Mouse (Mus musculus): ENCODE results near the gene Specc1. TPM values are rescaled to one million over a fixed set of nuclear protein-coding genes. Genes with fewer than 3 reads are reported as not detected.

Specc1 gene
- polyA plus RNA-seq, 1 experiment: 2.1 TPM

DNA sequence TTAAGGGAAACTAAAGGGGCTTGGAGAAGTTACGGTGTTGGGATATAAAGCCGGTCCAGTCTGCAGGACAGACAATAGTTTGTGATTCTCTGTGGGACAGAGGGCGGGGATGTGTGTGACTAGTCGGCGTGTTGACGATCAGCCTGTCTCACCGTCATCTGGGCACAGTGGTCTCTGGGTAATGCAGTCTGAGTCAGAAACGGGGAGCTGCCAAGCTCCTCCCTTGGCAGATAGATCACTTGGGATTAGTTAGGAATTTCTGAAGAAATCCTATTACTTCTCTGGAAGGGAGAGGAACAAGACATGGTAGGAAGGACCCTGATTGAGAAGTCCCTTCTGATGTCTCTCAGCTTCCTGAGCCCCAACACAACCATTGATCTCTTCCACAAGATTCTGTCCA lies 287.3 kb downstream of the Specc1 start:
- no peak for TF ChIP-seq POLR2A (IDR thresholded peaks at IDR 0.05; ENCODE audit: control insufficient read depth, extremely low read depth, insufficient read depth, low read length, poor library complexity)
- TF ChIP-seq CTCF (IDR thresholded peaks at IDR 0.05; ENCODE audit: borderline replicate concordance, control insufficient read depth, extremely low read depth, insufficient read depth, low read length, poor library complexity): no peak
- no peak for DNase-seq
- Histone ChIP-seq H3K27me3 (ENCODE audit: control insufficient read depth, insufficient read depth, low read length) (no peaks in the 10 kb centered on the region; the same call in 1 of the 2 replicates), H3K27ac (ENCODE audit: control insufficient read depth, insufficient read depth, low read length) (no peak overlapping the region), H3K36me3 (ENCODE audit: control insufficient read depth, insufficient read depth, low read length) (no peaks in the 10 kb centered on the region), H3K4me1 (replicated peaks; ENCODE audit: control insufficient read depth, insufficient read depth, low read length) (peaks cover 7% of the 10 kb centered on the region), H3K4me3 (ENCODE audit: control insufficient read depth, insufficient read depth, low read length) (no peak overlapping the region)
- 97% methylated on average over 8 of the region's 8 CpGs for whole genome bisulfite sequencing

DNA sequence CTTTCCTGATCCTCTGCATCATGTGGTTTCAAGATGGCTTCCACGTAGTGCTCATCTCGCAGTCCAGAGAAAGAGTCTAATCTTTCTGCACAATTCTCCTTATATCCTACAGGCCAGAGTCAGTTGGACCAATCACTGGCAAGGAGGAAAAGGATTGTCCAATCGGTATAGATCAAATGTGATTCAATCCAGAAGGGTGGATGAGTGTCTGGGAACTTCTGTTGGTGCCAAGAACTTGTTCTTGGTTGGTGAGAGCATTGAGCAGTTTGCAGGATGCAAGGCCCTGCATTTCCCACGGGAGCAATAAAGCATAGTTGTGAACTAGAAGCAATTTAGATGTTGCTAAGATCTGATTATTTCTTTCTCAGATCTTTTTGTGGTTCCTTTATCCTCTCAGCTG lies 287.9 kb downstream of the Specc1 start:
- H3K4me1 ChIP-seq (replicated peaks; ENCODE audit: control insufficient read depth, insufficient read depth, low read length): peaks cover 13% of the 10 kb centered on the region
- no peak overlapping the region for H3K27ac ChIP-seq (ENCODE audit: control insufficient read depth, insufficient read depth, low read length)
- DNase-seq: no peak
- H3K27me3 ChIP-seq (ENCODE audit: control insufficient read depth, insufficient read depth, low read length): no peaks in the 10 kb centered on the region; the same call in 1 of the 2 replicates
- H3K4me3 ChIP-seq (ENCODE audit: control insufficient read depth, insufficient read depth, low read length): no peak overlapping the region
- no peak for TF ChIP-seq CTCF (IDR thresholded peaks at IDR 0.05; ENCODE audit: borderline replicate concordance, control insufficient read depth, extremely low read depth, insufficient read depth, low read length, poor library complexity)
- no peak for TF ChIP-seq POLR2A (IDR thresholded peaks at IDR 0.05; ENCODE audit: control insufficient read depth, extremely low read depth, insufficient read depth, low read length, poor library complexity)
- WGBS: 90% methylated on average over 4 of the region's 4 CpGs
- H3K36me3 ChIP-seq (ENCODE audit: control insufficient read depth, insufficient read depth, low read length): no peaks in the 10 kb centered on the region

GRCm38 (mm10) chr11:62247759-62248400 lies 291.3 kb downstream of the Specc1 start:
- TF ChIP-seq CTCF (IDR thresholded peaks at IDR 0.05; ENCODE audit: borderline replicate concordance, control insufficient read depth, extremely low read depth, insufficient read depth, low read length, poor library complexity): no peak
- no peak for TF ChIP-seq POLR2A (IDR thresholded peaks at IDR 0.05; ENCODE audit: control insufficient read depth, extremely low read depth, insufficient read depth, low read length, poor library complexity)

DNA sequence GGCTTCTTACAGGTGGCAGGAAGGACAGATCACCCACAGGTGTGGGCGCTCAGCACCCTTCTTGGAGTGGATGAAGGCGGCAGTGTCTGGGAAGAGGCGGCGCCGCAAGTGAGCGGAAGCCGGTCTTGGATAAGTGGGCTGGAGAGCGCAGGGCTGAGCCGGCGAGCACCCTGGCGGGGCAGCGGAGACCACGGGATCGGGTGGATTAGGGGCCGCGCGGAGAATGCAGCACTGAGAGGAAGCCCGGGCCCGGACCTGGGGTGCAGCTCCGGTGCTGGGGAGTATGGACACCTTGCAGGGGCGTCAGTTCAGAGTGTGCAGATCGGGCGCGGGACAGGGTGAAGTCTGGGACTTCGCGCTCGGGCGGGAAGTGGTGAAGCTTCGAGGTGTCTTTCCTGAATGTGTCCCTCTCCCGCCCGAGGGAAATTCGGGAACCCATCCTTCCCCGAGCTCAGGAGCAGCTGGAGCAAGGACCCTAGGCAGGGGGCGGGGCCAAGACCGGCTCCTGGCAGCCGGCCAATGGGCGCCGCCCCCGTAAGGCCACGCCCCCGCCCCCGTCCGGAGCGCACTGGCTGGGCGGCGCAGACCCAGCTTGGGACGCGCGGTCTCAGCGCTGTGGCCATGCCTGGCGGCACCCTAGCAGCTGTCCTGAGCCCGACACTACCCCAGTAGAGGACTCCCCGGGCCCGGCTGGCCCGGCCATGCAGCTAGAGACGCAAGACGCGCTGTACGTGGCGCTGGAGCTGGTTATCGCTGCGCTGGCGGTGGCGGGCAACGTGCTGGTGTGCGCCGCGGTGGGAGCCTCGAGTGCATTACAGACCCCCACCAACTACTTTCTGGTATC lies 292.1 kb downstream of the Specc1 start, which contains the start of gene Adora2b:
Adora2b (plus strand) TSS at position 584 of the 844 bp plus-strand sequence.
- DNase-seq: peak; percentile 65
- Histone ChIP-seq H3K27me3 (ENCODE audit: control insufficient read depth, insufficient read depth, low read length) (no peaks in the 10 kb centered on the region; the same call in 1 of the 2 replicates), H3K4me3 (ENCODE audit: control insufficient read depth, insufficient read depth, low read length) (peak within 1 kb of the TSS; percentile 55), H3K4me1 (replicated peaks; ENCODE audit: control insufficient read depth, insufficient read depth, low read length) (peaks cover 23% of the 10 kb centered on the region), H3K27ac (ENCODE audit: control insufficient read depth, insufficient read depth, low read length) (no peak within 1 kb of the TSS), H3K36me3 (ENCODE audit: control insufficient read depth, insufficient read depth, low read length) (no peaks in the 10 kb centered on the region)
- 1% methylated on average over 68 of the region's 69 CpGs for WGBS
- TF ChIP-seq CTCF (IDR thresholded peaks at IDR 0.05; ENCODE audit: borderline replicate concordance, control insufficient read depth, extremely low read depth, insufficient read depth, low read length, poor library complexity): no peak; the same call in 1 of the 2 replicates
- no peak for TF ChIP-seq POLR2A (IDR thresholded peaks at IDR 0.05; ENCODE audit: control insufficient read depth, extremely low read depth, insufficient read depth, low read length, poor library complexity)

More at GRCm38 (mm10) chr11:62247759-62248400, 291.3 kb downstream of the Specc1 start:
- H3K27me3 ChIP-seq (ENCODE audit: control insufficient read depth, insufficient read depth, low read length): no peaks in the 10 kb centered on the region; the same call in 1 of the 2 replicates
- H3K36me3 ChIP-seq (ENCODE audit: control insufficient read depth, insufficient read depth, low read length): no peaks in the 10 kb centered on the region
- DNase-seq: no peak
- H3K27ac ChIP-seq (ENCODE audit: control insufficient read depth, insufficient read depth, low read length): no peak overlapping the region
- peaks cover 23% of the 10 kb centered on the region for H3K4me1 ChIP-seq (replicated peaks; ENCODE audit: control insufficient read depth, insufficient read depth, low read length)
- WGBS: 22% methylated on average over 18 of the region's 18 CpGs
- peak overlapping the region; percentile 55 for H3K4me3 ChIP-seq (ENCODE audit: control insufficient read depth, insufficient read depth, low read length)

GRCm38 (mm10) chr11:62249266-62250037 lies 292.9 kb downstream of the Specc1 start:
- Histone ChIP-seq H3K27ac (ENCODE audit: control insufficient read depth, insufficient read depth, low read length) (no peak overlapping the region), H3K36me3 (ENCODE audit: control insufficient read depth, insufficient read depth, low read length) (no peaks in the 10 kb centered on the region), H3K27me3 (ENCODE audit: control insufficient read depth, insufficient read depth, low read length) (no peaks in the 10 kb centered on the region; the same call in 1 of the 2 replicates), H3K4me3 (ENCODE audit: control insufficient read depth, insufficient read depth, low read length) (peak overlapping the region; percentile 55), H3K4me1 (replicated peaks; ENCODE audit: control insufficient read depth, insufficient read depth, low read length) (peaks cover 23% of the 10 kb centered on the region)
- WGBS: 12% methylated on average over 35 of the region's 35 CpGs
- TF ChIP-seq POLR2A (IDR thresholded peaks at IDR 0.05; ENCODE audit: control insufficient read depth, extremely low read depth, insufficient read depth, low read length, poor library complexity) (no peak), CTCF (IDR thresholded peaks at IDR 0.05; ENCODE audit: borderline replicate concordance, control insufficient read depth, extremely low read depth, insufficient read depth, low read length, poor library complexity) (no peak)
- DNase-seq: peak; percentile 6

- WGBS: 6% methylated on average over 11 of the region's 11 CpGs
- Histone ChIP-seq H3K36me3 (ENCODE audit: control insufficient read depth, insufficient read depth, low read length) (no peaks in the 10 kb centered on the region), H3K27me3 (ENCODE audit: control insufficient read depth, insufficient read depth, low read length) (no peaks in the 10 kb centered on the region; the same call in 1 of the 2 replicates), H3K27ac (ENCODE audit: control insufficient read depth, insufficient read depth, low read length) (no peak overlapping the region), H3K4me1 (replicated peaks; ENCODE audit: control insufficient read depth, insufficient read depth, low read length) (peaks cover 23% of the 10 kb centered on the region), H3K4me3 (ENCODE audit: control insufficient read depth, insufficient read depth, low read length) (no peak overlapping the region)
- no peak for DNase-seq
- TF ChIP-seq POLR2A (IDR thresholded peaks at IDR 0.05; ENCODE audit: control insufficient read depth, extremely low read depth, insufficient read depth, low read length, poor library complexity): no peak
- no peak for TF ChIP-seq CTCF (IDR thresholded peaks at IDR 0.05; ENCODE audit: borderline replicate concordance, control insufficient read depth, extremely low read depth, insufficient read depth, low read length, poor library complexity)
These were observed 294.5 kb downstream of the Specc1 start for GRCm38 (mm10) chr11:62251047-62251446.
